Mouse (Mus musculus): ENCODE results near the gene Klf2. TPM values are rescaled to one million over a fixed set of nuclear protein-coding genes. Genes with fewer than 3 reads are reported as not detected.
A peak's percentile ranks its signal among the peaks of the same experiment; 100 is the strongest.

Klf2 gene
- total and polyA plus RNA-seq, 3 experiments = 0.12 to 1.4 TPM; not detected in 1

GRCm38 (mm10) chr8:72295679-72296078 lies 23.2 kb upstream of the Klf2 start:
- TF ChIP-seq HCFC1 (IDR thresholded peaks at IDR 0.05; ENCODE audit: low read depth, low read length) = no peak
- no peak for TF ChIP-seq ELF1 (IDR thresholded peaks at IDR 0.05; ENCODE audit: low read depth, low read length)
- 0 out of 2 replicates have a peak, but pooled peaks have one; percentile 31 for TF ChIP-seq MAX (IDR thresholded peaks at IDR 0.05; ENCODE audit: low read length)
- TF ChIP-seq KAT2A (IDR thresholded peaks at IDR 0.05; ENCODE audit: insufficient replicate concordance, low read length) = no peak
- no peak for TF ChIP-seq MYC (IDR thresholded peaks at IDR 0.05; ENCODE audit: low read depth, low read length)
- no peak for TF ChIP-seq USF2 (conservative IDR thresholded peaks at IDR 0.05; ENCODE audit: low read depth, low read length)
- TF ChIP-seq SMC3 (IDR thresholded peaks at IDR 0.05; ENCODE audit: low read depth, low read length) = no peak
- no peak for TF ChIP-seq USF1 (IDR thresholded peaks at IDR 0.05; ENCODE audit: low read depth, low read length)
- no peak overlapping the region for H3K4me2 ChIP-seq (ENCODE audit: insufficient read depth, low read depth, poor library complexity, severe bottlenecking)
- in situ Hi-C loops (cut with MboI; ENCODE audit: low pct_ligation_motif_present, low pct_unique_long_range_greater_than_20kb, low sequenced_read_pairs) = no loop called here
- DNase-seq (ENCODE audit: extremely low read depth) = no peak
- H3K9me3 ChIP-seq (replicated peaks; ENCODE audit: low read length) = no peaks in the 10 kb centered on the region
- H3K79me2 ChIP-seq (replicated peaks; ENCODE audit: control insufficient read depth, extremely low read depth, insufficient read depth, poor library complexity, severe bottlenecking) = no peaks in the 10 kb centered on the region
- no peak overlapping the region for H3K27ac ChIP-seq (ENCODE audit: insufficient read depth, low read depth)
- no peak overlapping the region for H3K4me3 ChIP-seq (replicated peaks in 1 of 3; ENCODE audit: low read depth in 2 of 3, low read length in 2 of 3, poor library complexity in 1 of 3)
- no peak overlapping the region for H3K9ac ChIP-seq (ENCODE audit: insufficient read depth, low read depth)
- dilution Hi-C loops (cut with MboI; ENCODE audit: extremely low pct_ligation_motif_present, extremely low pct_unique_long_range_greater_than_20kb, low sequenced_read_pairs) = no loop called here
- H3K4me1 ChIP-seq (ENCODE audit: control insufficient read depth in 1 of 2, insufficient read depth in 2 of 2) = peaks cover 1 to 28% of the 10 kb centered on the region in 2 experiments; a peak in 3 of 4 replicates
- no peaks in the 10 kb centered on the region for H3K36me3 ChIP-seq (replicated peaks in 1 of 2; ENCODE audit: control insufficient read depth in 1 of 2, insufficient read depth in 1 of 2, low read length in 1 of 2)
- no peaks in the 10 kb centered on the region for H3K27me3 ChIP-seq (replicated peaks)

DNA sequence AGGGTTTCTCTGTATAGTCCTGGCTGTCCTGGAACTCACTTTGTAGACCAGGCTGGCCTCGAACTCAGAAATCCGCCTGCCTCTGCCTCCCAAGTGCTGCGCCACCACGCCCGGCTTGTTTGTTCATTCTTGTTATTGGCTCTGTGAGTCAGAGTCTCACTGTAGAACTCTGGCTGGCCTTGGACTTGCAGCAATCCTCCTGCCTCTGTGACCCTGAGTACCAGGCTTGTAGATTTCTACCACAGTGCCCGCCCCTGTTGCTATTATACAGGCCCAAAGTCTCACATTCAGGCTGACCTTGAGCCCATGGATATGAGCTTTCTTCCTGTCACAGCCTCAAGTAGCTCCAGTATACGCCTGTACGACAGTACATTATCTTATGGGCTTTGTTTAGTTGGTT lies 22.3 kb upstream of the Klf2 start:
- in situ Hi-C loops (cut with MboI; ENCODE audit: low pct_ligation_motif_present, low pct_unique_long_range_greater_than_20kb, low sequenced_read_pairs) = no loop called here
- H3K4me3 ChIP-seq (replicated peaks in 1 of 3; ENCODE audit: low read depth in 2 of 3, low read length in 2 of 3, poor library complexity in 1 of 3) = no peak overlapping the region
- H3K4me2 ChIP-seq (ENCODE audit: insufficient read depth, low read depth, poor library complexity, severe bottlenecking) = no peak overlapping the region
- H3K9ac ChIP-seq (ENCODE audit: insufficient read depth, low read depth) = no peak overlapping the region
- H3K27me3 ChIP-seq (replicated peaks) = no peaks in the 10 kb centered on the region
- no peaks in the 10 kb centered on the region for H3K36me3 ChIP-seq (replicated peaks in 1 of 2; ENCODE audit: control insufficient read depth in 1 of 2, insufficient read depth in 1 of 2, low read length in 1 of 2)
- no peak for DNase-seq (ENCODE audit: extremely low read depth)
- TF ChIP-seq SMC3 (IDR thresholded peaks at IDR 0.05; ENCODE audit: low read depth, low read length) (no peak), MXI1 (IDR thresholded peaks at IDR 0.05; ENCODE audit: low read depth, low read length) (no peak), EP300 (IDR thresholded peaks at IDR 0.05; ENCODE audit: low read length) (no peak), TBP (conservative IDR thresholded peaks at IDR 0.05; ENCODE audit: low read depth, low read length) (no peak)
- H3K4me1 ChIP-seq (ENCODE audit: control insufficient read depth in 1 of 2, insufficient read depth in 2 of 2) = peaks cover 0 to 22% of the 10 kb centered on the region in 2 experiments; a peak in 2 of 4 replicates
- no peaks in the 10 kb centered on the region for H3K9me3 ChIP-seq (replicated peaks; ENCODE audit: low read length)
- H3K27ac ChIP-seq (ENCODE audit: insufficient read depth, low read depth) = no peak overlapping the region
- dilution Hi-C loops (cut with MboI; ENCODE audit: extremely low pct_ligation_motif_present, extremely low pct_unique_long_range_greater_than_20kb, low sequenced_read_pairs) = no loop called here
- no peaks in the 10 kb centered on the region for H3K79me2 ChIP-seq (replicated peaks; ENCODE audit: control insufficient read depth, extremely low read depth, insufficient read depth, poor library complexity, severe bottlenecking)

- no peak overlapping the region for H3K9ac ChIP-seq (ENCODE audit: insufficient read depth, low read depth)
- peaks cover 7 to 33% of the 10 kb centered on the region in 2 experiments for H3K4me1 ChIP-seq (ENCODE audit: control insufficient read depth in 1 of 2, insufficient read depth in 2 of 2)
- no peak overlapping the region for H3K27ac ChIP-seq (ENCODE audit: insufficient read depth, low read depth)
- DNase-seq (ENCODE audit: extremely low read depth) = no peak
- H3K36me3 ChIP-seq (replicated peaks in 1 of 2; ENCODE audit: control insufficient read depth in 1 of 2, insufficient read depth in 1 of 2, low read length in 1 of 2) = no peaks in the 10 kb centered on the region
- dilution Hi-C loops (cut with MboI; ENCODE audit: extremely low pct_ligation_motif_present, extremely low pct_unique_long_range_greater_than_20kb, low sequenced_read_pairs) = no loop called here
- no peaks in the 10 kb centered on the region for H3K27me3 ChIP-seq (replicated peaks)
- no peaks in the 10 kb centered on the region for H3K9me3 ChIP-seq (replicated peaks; ENCODE audit: low read length)
- in situ Hi-C loops (cut with MboI; ENCODE audit: low pct_ligation_motif_present, low pct_unique_long_range_greater_than_20kb, low sequenced_read_pairs) = no loop called here
- no peak overlapping the region for H3K4me2 ChIP-seq (ENCODE audit: insufficient read depth, low read depth, poor library complexity, severe bottlenecking)
- no peak overlapping the region for H3K4me3 ChIP-seq (replicated peaks in 1 of 3; ENCODE audit: low read depth in 2 of 3, low read length in 2 of 3, poor library complexity in 1 of 3)
- no peak for TF ChIP-seq CHD2 (IDR thresholded peaks at IDR 0.05; ENCODE audit: low read length)
- no peak for TF ChIP-seq UBTF (IDR thresholded peaks at IDR 0.05; ENCODE audit: low read depth, low read length)
- TF ChIP-seq MEF2A (IDR thresholded peaks at IDR 0.05; ENCODE audit: borderline replicate concordance, low read depth, low read length) = no peak
- no peak for TF ChIP-seq MAZ (IDR thresholded peaks at IDR 0.05; ENCODE audit: low read depth, low read length)
- no peak for TF ChIP-seq SIN3A (IDR thresholded peaks at IDR 0.05; ENCODE audit: low read length)
- TF ChIP-seq SMC3 (IDR thresholded peaks at IDR 0.05; ENCODE audit: low read depth, low read length) = no peak
- TF ChIP-seq NRF1 (IDR thresholded peaks at IDR 0.05; ENCODE audit: low read depth, low read length) = no peak
- no peak for TF ChIP-seq ZMIZ1 (IDR thresholded peaks at IDR 0.05; ENCODE audit: low read depth, low read length)
- TF ChIP-seq POLR2A (IDR thresholded peaks at IDR 0.05; ENCODE audit: low read depth, low read length) = no peak
- no peak for TF ChIP-seq ZC3H11A (IDR thresholded peaks at IDR 0.05; ENCODE audit: low read depth, low read length)
- no peak for TF ChIP-seq IRF4 (IDR thresholded peaks at IDR 0.05; ENCODE audit: low read depth, low read length)
- TF ChIP-seq CHD1 (IDR thresholded peaks at IDR 0.05; ENCODE audit: low read depth, low read length) = no peak
- TF ChIP-seq EP300 (IDR thresholded peaks at IDR 0.05; ENCODE audit: low read length) = no peak
- TF ChIP-seq ETS1 (conservative IDR thresholded peaks at IDR 0.05; ENCODE audit: low read depth, low read length) = no peak
- TF ChIP-seq MYC (IDR thresholded peaks at IDR 0.05; ENCODE audit: low read depth, low read length) = no peak
- H3K79me2 ChIP-seq (replicated peaks; ENCODE audit: control insufficient read depth, extremely low read depth, insufficient read depth, poor library complexity, severe bottlenecking) = no peaks in the 10 kb centered on the region
Measured at GRCm38 (mm10) chr8:72298928-72299327, 19.9 kb upstream of the Klf2 start.

All from CH12.LX (cell line).